Mouse (Mus musculus) retina, postnatal 7 days (tissue): Measurements from ENCODE around the gene Foxp1.
A peak's percentile ranks its signal among the peaks of the same experiment; 100 is the strongest.

Source experiments
- DNase-seq: peaks from one replicate; pipeline ENCODE4 v3.0.0-alpha.2; 2012; ENCODE audit warnings: low read depth, low spot score

The Foxp1 gene

GRCm38 (mm10) chr6:99521038-99521640 is 1.4 kb downstream of the Foxp1 start:
- DNase-seq = peak; percentile 32

- no peak for DNase-seq
Observed at GRCm38 (mm10) chr6:99520676-99521037, 1.9 kb downstream of the Foxp1 start.

- no peak for DNase-seq
Observed at GRCm38 (mm10) chr6:99519806-99520675, 2.5 kb downstream of the Foxp1 start.

GRCm38 (mm10) chr6:99519052-99519451 is 3.5 kb downstream of the Foxp1 start:
- DNase-seq = no peak

- no peak for DNase-seq
Observed at GRCm38 (mm10) chr6:99515667-99516199, 6.8 kb downstream of the Foxp1 start.

- DNase-seq = no peak
Observed at GRCm38 (mm10) chr6:99511862-99512261, 10.7 kb downstream of the Foxp1 start.

GRCm38 (mm10) chr6:99509189-99509592 is 13.3 kb downstream of the Foxp1 start:
- DNase-seq = no peak

DNA sequence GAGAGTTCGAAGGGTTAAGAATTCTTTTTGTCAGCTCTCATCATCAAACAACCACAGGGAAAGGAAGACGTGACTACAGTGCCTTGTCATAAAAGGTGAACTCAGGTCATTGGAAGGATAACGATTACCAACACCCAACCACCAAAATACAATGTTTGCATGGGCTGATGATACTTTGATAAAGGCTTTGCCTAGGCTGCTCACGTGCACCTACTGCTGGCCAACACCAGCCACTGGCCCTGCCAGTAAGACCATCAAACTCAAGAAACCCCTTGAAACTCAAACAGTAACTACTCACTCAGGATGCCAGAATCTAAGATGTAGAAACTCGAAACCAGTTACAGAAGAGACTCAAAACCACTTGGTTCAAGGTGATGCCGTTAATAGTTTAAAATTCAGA is 15.7 kb downstream of the Foxp1 start:
- no peak for DNase-seq

GRCm38 (mm10) chr6:99503741-99504140 is 18.8 kb downstream of the Foxp1 start:
- no peak for DNase-seq

DNA sequence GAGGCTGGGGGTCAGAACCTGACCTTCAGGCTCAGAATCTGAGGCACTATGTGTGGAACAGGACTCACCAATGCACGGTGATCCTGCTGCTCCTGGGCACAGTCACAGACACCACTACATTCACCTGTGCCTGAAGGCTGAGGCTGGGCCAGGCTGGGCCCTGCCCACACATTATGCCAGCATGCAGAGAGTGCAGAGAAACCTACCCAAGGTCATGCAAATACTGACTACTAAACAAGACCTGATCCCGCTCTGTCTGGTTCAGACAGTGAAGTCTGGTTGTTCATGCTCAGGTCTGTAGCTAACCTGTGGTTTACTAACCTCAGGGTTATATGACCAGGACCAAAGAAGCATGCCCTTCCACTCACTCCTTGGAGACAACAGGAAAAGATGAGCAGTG is 19.8 kb downstream of the Foxp1 start:
- no peak for DNase-seq

DNA sequence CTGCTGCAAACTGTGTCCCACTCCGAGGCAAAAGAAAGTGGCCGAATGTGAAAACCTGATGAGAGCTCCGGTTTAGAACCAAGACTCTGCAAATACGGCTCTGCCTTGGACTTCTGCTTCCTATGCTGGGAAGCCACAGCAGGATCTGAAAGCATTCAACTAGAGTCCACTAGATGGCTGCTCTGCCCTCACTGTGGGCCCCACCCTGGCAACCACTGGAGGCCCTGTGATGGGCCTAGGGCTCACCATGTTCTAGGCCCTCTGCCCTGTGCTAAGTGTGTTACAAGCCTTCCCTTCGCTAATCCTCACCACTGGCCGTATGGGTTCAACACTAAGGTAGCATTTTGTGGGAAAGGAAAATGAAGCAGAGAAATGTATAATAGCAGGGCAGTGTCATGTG is 20.2 kb downstream of the Foxp1 start:
- DNase-seq = no peak

DNA sequence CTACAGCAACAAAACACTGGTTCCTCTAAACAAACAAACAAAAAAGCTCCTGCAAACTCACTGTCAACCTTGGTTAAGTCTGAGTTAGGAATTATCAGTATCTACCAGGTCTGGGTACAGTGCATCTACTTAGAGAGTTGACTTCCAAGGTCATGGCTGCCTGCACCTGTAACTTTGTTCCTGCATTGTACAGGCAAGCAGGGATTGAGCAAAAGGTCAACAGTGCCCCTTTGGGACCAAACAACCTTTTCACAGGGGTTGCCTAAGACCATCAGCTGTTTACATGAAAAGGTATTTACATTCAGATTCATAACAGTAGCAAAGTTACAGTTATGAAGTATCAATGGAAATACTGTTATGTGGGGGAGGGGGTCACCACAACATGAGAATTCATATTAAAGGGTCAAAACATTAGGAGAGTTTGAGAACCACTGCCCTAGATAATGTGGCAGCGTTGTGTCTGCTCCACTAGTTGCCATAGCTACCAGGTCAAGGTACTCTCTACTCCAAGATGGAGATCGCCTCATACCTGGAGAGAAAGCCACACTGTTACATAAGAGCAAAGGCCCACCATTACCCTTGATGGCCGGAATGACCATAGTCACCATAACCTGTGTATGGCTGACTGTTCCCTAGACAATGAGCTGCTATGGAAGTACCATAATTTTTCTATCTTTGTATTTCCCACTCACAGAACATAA is 21.8 kb downstream of the Foxp1 start:
- DNase-seq = no peak

DNA sequence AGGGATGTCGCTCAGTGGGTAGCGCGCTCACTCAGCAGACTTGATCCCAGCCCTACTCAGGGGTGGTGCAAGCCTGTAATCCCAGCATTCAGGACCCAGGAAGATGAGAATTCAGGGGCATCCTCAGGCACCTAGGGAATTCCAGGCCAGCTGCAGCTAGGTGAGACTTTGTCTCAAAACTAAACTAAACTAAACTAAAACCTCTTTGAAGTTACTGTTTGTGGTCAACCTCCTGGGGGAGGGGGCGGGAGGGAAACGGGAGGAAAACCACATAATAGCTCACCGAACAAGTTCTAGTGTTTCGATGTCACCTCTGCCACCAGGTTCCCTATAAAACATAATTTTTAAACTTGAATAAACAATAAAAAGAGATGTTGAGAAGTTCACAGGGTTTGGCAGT is 24.4 kb downstream of the Foxp1 start:
- DNase-seq = no peak

DNA sequence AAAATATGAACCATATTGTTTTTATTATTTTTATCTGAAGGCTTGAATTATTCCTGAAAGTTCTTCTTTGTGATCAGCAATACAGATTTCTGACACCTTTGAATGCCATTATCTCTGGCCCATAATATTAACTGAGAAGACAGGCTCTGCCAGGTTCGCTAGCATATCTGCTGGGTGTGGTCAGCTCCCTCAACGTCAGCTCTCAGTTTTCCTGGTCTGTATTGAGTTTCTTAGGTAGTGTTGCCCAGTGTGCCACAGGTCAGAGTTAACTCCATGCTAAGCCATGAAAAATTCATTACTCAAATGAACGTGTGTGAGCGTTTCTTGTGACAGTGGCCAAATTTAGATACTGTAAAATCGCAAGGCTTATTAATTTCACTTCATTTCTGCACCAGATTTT is 26.4 kb downstream of the Foxp1 start:
- no peak for DNase-seq

GRCm38 (mm10) chr6:99492937-99493336 is 29.6 kb downstream of the Foxp1 start:
- DNase-seq = no peak

DNA sequence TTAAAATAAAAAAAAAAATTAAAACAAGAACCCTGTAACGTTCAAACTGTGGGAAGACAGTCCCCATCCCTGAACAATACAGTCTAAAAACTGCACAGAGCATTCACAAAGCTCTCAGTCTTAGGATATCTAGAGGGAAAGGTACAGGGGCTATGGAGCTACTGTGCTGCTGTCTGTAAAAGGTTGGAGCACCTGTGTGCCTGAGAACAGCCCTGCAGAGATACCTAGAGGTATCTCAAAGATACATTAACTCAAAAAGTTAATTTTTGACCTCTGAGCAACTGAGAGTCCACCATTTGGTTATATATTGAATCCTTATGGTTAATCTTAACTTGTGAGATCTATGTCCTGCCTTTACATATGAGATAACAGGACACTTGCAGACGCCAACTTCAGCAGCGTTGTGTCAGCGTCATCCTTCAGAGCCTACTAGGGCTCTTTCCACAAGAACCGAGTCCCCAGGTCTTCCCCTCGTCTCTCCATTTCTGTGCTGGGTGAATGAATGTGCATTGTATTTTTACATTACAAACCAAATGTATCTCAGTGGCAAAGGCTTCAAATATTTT is 30.5 kb downstream of the Foxp1 start:
- DNase-seq = no peak

DNA sequence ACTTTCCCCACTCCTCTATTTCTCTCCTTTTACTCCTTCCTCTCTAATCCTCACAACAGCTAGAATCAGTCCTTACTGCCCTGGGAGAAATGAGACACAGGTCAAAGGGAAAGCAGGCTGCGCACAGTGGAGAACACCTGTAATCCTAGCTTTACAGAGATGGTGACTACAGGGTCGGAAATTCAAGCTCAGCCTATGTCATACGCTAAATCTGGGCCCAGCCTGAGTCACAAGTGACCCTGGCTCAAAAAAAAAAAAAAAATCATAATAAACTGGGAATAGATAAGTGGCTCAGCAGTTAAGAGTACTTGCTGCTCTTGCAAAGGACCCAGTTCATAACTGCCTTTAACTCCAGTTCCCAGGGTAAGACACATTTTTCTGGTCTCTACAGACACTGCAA is 31.4 kb downstream of the Foxp1 start:
- no peak for DNase-seq

GRCm38 (mm10) chr6:99489900-99490648 is 32.4 kb downstream of the Foxp1 start:
- no peak for DNase-seq

DNA sequence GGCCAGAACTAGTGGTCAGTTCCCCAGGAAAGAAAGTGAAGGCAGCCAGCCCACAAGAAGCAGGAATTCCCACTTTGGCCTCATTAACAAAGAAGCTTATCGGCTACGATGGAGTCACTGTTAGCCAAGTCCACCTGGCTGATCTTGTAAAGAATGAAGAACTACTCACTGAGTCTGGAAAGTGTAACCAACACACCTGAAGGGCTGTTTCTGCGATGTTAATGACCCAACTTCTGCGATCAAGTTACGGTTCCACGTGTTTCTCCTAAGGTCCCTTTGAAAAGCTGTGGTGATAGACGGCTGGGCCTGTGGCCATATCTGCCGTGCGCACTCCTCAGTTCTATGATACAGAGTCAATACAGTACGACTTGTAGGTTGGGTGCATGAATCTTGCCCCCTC is 33.1 kb downstream of the Foxp1 start:
- DNase-seq = no peak

- DNase-seq = no peak
Observed at GRCm38 (mm10) chr6:99485884-99486640, 36.5 kb downstream of the Foxp1 start.
